Mouse (Mus musculus) heart, adult 2 months (tissue): ENCODE data around the gene Derl3. TPM values are rescaled to one million over a fixed set of nuclear protein-coding genes. Genes with fewer than 3 reads are reported as not detected.

Experiments used
- DNase-seq, 2 experiments: peaks; one replicate each; pipeline ENCODE4 v3.0.0; 2021
- H3K27ac ChIP-seq: fragments of 200-600 bp; 2 replicates; pipeline ENCODE4 v1.8.1; 2022
- H3K27me3 ChIP-seq: fragments of 200-500 bp; 2 replicates; pipeline ENCODE4 v1.6.1; 2012; ENCODE audit warnings: mild to moderate bottlenecking, low read length, inconsistent platforms, mixed read lengths; ENCODE audit not compliant: control insufficient read depth, insufficient read depth
- H3K36me3 ChIP-seq: fragments of 200-500 bp; 2 replicates; pipeline ENCODE4 v1.6.1; 2012; ENCODE audit warnings: low read length, inconsistent platforms; ENCODE audit not compliant: control insufficient read depth, insufficient read depth
- H3K4me1 ChIP-seq: fragments of 200-500 bp; 2 replicates; pipeline ENCODE4 v1.6.1; 2011; ENCODE audit warnings: low read length; ENCODE audit not compliant: control insufficient read depth, insufficient read depth
- H3K4me3 ChIP-seq: fragments of 200-600 bp; 2 replicates; pipeline ENCODE4 v1.8.1; 2022
- H3K79me2 ChIP-seq: fragments of 200-500 bp; replicated peaks from 2 replicates; pipeline ENCODE4 v1.6.1; 2012; ENCODE audit warnings: mild to moderate bottlenecking, inconsistent platforms, low read length, moderate library complexity, mixed read lengths; ENCODE audit not compliant: control insufficient read depth, insufficient read depth
- H3K9ac ChIP-seq: fragments of 200-500 bp; 2 replicates; pipeline ENCODE4 v1.6.1; 2012; ENCODE audit warnings: low read depth, mild to moderate bottlenecking, control low read depth, inconsistent platforms, low read length, mixed read lengths
- CTCF ChIP-seq: fragments of 200-600 bp; IDR thresholded peaks from 2 replicates; pipeline ENCODE4 v1.8.1; 2022; ENCODE audit warnings: antibody characterized with exemption, mild to moderate bottlenecking, moderate library complexity
- EP300 ChIP-seq: fragments of 200-500 bp; IDR thresholded peaks from 2 replicates; pipeline ENCODE4 v1.6.1; 2011; ENCODE audit warnings: low read depth, low read length, control low read depth; ENCODE audit not compliant: insufficient read depth
- POLR2A ChIP-seq: fragments of 200-500 bp; IDR thresholded peaks from 2 replicates; pipeline ENCODE4 v1.6.1; 2011; ENCODE audit warnings: mild to moderate bottlenecking, low read depth, low read length, control low read depth; ENCODE audit not compliant: insufficient read depth
- WGBS: fragments of 180-500 bp; shearing (Covaris S2); methylation state at CpG from one replicate; pipeline ENCODE4 v1.1.7; 2018; 5-methylcytosine and 5-hydroxymethylcytosine counted together
- intact Hi-C: fragments of 180-260 bp; cut with DNase I; formaldehyde crosslinking; loops from one replicate; pipeline ENCODE4 v1.15.1; 2025
- polyA plus RNA-seq: library from polyadenylated mRNA; depleted of rRNA; stranded (reverse); fragments of >200 nt; gene quantifications from 2 replicates; pipeline ENCODE4 v1.2.3, GENCODE M21; 2012
- total RNA-seq, 2 experiments: library from RNA; stranded (reverse); gene quantifications; 2 replicates each; pipeline ENCODE4 v1.2.3; 2021

Derl3 gene
- total and polyA plus RNA-seq, 3 experiments = 0.50 to 1.0 (median 0.65) TPM

GRCm38 (mm10) chr10:75932891-75933290 is 39.7 kb downstream of the Derl3 start, which contains the start of gene Chchd10:
Gene Chchd10 (plus strand): TSS chr10:75933130.
- WGBS = 61% methylated on average over 6 of the region's 6 CpGs
- DNase-seq = no peak
- peaks cover 12% of the 10 kb centered on the region for H3K4me1 ChIP-seq

DNA sequence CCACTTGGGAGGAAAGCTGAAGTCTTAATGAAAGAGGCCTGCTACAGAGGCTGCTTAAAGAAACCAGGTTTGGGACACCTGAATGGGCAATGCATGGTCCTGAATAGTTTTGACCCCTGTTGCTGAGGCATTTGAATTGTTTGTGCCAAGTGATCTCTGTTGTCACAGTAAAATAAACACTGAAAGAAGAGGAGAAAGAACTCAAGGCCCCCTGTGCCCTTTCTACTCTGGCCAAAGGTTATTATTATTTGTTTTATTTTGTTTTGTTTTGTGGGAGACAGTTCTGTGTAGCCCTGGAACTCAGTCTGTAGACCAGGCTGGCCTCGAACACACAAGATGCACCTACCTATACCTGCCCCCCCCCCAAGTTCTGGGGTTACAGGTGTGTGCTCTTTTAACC is 41.8 kb downstream of the Derl3 start:
- intact Hi-C loops = no loop called here

More at GRCm38 (mm10) chr10:75932891-75933290, 39.7 kb downstream of the Derl3 start, which contains the start of gene Chchd10:
- H3K9ac ChIP-seq = peak within 1 kb of the TSS; percentile 95
- intact Hi-C loops = no loop called here
- no peaks in the 10 kb centered on the region for H3K79me2 ChIP-seq
- H3K4me3 ChIP-seq = peak within 1 kb of the TSS; percentile 82
- H3K27me3 ChIP-seq = no peaks in the 10 kb centered on the region
- peak within 1 kb of the TSS; percentile 78 for H3K27ac ChIP-seq
- H3K36me3 ChIP-seq = no peaks in the 10 kb centered on the region
- TF ChIP-seq CTCF (no peak), POLR2A (no peak), EP300 (no peak)

DNA sequence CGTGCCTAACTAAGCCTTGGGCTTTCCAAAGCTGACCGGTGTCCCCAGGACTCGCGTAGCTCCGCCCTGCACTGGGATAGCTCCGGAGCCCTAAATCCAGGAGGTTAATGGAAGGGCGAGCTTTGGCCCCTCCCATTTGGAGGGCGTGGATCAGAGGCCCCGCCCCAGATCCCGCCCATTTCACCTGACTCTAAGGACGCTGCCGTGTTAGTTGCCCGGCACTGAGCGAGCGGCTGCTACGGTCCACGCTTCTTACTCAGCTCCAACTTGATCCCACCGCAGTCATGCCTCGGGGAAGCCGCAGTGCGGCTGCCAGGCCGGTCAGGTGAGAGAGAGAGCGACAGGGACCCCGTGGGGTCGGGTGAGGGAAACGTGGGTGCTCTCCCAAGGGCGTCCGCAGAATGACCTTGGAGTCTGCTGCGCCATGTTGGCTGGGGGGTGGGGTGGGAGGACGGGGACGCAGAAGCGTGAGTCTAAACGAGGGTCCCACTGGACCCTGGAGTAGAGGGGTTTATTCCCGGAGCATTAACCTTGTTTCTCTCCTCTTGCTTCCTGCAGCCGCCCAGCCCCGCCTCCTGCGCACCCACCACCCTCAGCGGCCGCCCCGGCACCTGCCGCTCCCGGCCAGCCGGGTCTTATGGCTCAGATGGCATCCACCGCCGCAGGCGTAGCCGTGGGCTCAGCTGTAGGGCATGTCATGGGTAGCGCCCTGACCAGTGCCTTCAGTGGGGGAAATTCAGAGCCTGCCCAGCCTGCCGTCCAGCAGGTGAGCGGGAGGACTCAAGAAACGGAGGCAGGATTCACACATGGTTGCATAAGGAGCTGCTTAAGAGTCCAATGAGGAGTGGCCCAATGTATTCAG is 42.7 kb downstream of the Derl3 start, which contains the start of gene Mmp11:
TSS of gene Mmp11 (minus strand) at position 817 of the 862 bp plus-strand sequence.
- no peaks in the 10 kb centered on the region for H3K79me2 ChIP-seq
- H3K27ac ChIP-seq = peak within 1 kb of the TSS; percentile 84
- WGBS = 8% methylated on average over 51 of the region's 51 CpGs
- TF ChIP-seq EP300 (no peak), POLR2A (peak; percentile 95), CTCF (no peak)
- H3K4me3 ChIP-seq = peak within 1 kb of the TSS; percentile 55
- peaks cover 12% of the 10 kb centered on the region for H3K4me1 ChIP-seq
- peak; percentile 69 to 83 for DNase-seq
- peak within 1 kb of the TSS; percentile 88 for H3K9ac ChIP-seq
- H3K36me3 ChIP-seq = no peaks in the 10 kb centered on the region
- intact Hi-C loops = no loop called here
- H3K27me3 ChIP-seq = no peaks in the 10 kb centered on the region

More for the DNA sequence above, 41.8 kb downstream of the Derl3 start:
- H3K36me3 ChIP-seq = no peaks in the 10 kb centered on the region
- no peak overlapping the region for H3K4me3 ChIP-seq
- no peaks in the 10 kb centered on the region for H3K79me2 ChIP-seq
- no peak for TF ChIP-seq POLR2A
- WGBS = 68% methylated on average over 1 of the region's 1 CpGs
- H3K27me3 ChIP-seq = no peaks in the 10 kb centered on the region
- peaks cover 14% of the 10 kb centered on the region for H3K4me1 ChIP-seq
- H3K27ac ChIP-seq = no peak overlapping the region
- H3K9ac ChIP-seq = no peak overlapping the region
- no peak for DNase-seq

DNA sequence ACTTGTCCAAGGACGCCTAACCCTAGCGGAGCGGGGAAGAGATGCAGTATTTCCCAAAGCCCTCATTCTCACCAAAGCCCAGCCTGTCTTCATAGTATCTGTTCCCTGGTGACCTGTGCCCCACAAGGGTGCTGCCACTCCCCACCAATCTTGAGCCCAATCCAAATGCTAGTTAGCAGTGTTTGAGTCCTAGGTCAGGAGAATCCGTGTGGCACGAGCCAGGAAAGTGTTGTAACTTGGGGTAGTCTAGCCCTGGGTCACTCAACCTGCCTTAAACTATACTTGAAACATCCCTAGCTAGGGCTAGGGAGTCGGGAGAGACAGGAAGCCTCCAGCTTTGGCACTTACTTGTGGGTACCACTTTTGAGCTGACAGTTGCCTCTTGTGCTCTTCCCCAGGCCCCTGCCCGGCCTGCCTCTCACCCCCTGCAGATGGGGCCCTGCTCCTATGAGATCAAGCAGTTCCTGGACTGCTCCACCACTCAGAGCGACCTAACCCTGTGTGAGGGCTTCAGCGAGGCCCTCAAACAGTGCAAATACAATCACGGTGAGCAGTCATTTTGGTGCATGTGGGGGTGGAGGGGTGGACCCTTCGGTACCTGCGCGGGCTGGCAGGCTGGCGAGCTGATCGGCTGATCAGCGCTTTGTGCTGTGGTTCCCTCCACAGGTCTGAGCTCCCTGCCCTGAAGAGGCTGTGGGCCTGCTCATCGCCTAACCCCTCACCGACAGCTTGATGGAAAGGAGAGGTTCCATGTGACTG is 43.9 kb downstream of the Derl3 start:
- no peaks in the 10 kb centered on the region for H3K79me2 ChIP-seq
- intact Hi-C loops = no loop called here
- DNase-seq = no peak
- H3K4me1 ChIP-seq = peaks cover 9% of the 10 kb centered on the region
- peak overlapping the region; percentile 84; the same call in 1 of the 2 replicates for H3K27ac ChIP-seq
- no peaks in the 10 kb centered on the region for H3K36me3 ChIP-seq
- TF ChIP-seq CTCF (0 out of 2 replicates have a peak, but pooled peaks have one; percentile 1), EP300 (no peak), POLR2A (peak; percentile 26; the same call in 1 of the 2 replicates)
- WGBS = 48% methylated on average over 18 of the region's 18 CpGs
- H3K4me3 ChIP-seq = peak overlapping the region; percentile 55
- H3K9ac ChIP-seq = peak overlapping the region; percentile 55
- no peaks in the 10 kb centered on the region for H3K27me3 ChIP-seq

DNA sequence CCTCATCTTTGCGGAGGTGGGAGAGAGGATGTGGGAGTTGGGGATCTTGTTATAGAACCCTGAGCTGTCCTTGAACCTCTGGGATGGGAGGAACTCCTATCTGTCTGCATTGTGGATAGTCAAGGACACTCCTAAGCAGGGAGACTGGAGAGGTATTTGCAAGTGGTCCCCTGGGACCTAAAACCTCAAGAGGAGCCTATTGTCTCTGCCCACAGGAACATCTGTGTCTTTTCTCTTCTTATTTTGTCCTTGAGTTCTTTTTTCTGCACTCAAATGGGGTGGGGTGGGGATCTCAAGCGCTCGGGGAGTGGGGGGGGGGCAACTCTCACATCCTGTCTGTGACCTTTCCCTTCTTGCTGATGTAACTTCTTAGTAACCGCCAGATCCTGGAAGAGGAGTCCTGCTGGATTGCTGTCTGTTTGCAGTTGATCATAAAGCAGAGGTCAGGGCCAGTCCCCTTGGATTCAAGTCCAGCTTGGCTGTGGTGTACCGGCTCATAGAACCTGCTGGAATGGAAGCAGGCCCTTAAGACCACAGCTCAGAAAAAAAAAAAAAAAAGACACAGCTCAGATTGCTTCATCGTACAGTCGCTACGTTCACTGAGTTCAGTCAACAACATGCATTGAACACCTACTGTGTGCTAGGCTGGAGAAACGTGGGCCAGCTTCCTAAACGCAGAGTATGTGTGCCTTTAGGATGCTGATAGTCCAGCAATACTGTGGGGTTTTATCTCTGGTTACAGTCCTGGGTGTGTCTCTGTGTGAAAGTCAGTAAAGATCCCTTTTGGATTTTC is 44.8 kb downstream of the Derl3 start:
- intact Hi-C loops = no loop called here
- Histone ChIP-seq H3K4me3 (no peak overlapping the region), H3K36me3 (no peaks in the 10 kb centered on the region), H3K79me2 (no peaks in the 10 kb centered on the region), H3K27ac (peak overlapping the region; percentile 40; the same call in 1 of the 2 replicates), H3K9ac (no peak overlapping the region), H3K4me1 (peaks cover 5% of the 10 kb centered on the region), H3K27me3 (no peaks in the 10 kb centered on the region)
- TF ChIP-seq POLR2A (0 out of 2 replicates have a peak, but pooled peaks have one; percentile 0), EP300 (no peak)
- peak in 1 of 2 experiments; percentile 44 for DNase-seq
- 31% methylated on average over 10 of the region's 10 CpGs for WGBS
